Mouse (Mus musculus): ENCODE data around the gene Olfr1208.

Gene Olfr1208

GRCm38 (mm10) chr2:88902211-88902610, at the start of gene Olfr1208:
Olfr1208 (minus strand) TSS chr2:88902311.
- no peak for DNase-seq (ENCODE audit: low read depth, low spot score)

- DNase-seq (ENCODE audit: low read depth, low spot score) = no peak
Observed at GRCm38 (mm10) chr2:88938011-88938410, 35.9 kb upstream of the Olfr1208 start, which contains the start of gene Olfr1211. Olfr1211 (minus strand) TSS chr2:88938111.

- no peak for DNase-seq (ENCODE audit: low read depth, low spot score)
Observed at GRCm38 (mm10) chr2:88915057-88915456, 12.9 kb upstream of the Olfr1208 start, which contains the start of gene Olfr1209. Olfr1209 (minus strand) TSS chr2:88915157.

- no peak for DNase-seq (ENCODE audit: low read depth, low spot score)
Observed at GRCm38 (mm10) chr2:88862931-88863330, 39.2 kb downstream of the Olfr1208 start, which contains the start of gene Olfr1206. Olfr1206 (plus strand) TSS chr2:88863231.

- DNase-seq (ENCODE audit: low read depth, low spot score) = no peak
Observed at GRCm38 (mm10) chr2:88848992-88849391, 53.1 kb downstream of the Olfr1208 start, which contains the start of gene Olfr1204. Olfr1204 (plus strand) TSS chr2:88849292.
